Mouse (Mus musculus) left cerebral cortex, adult 9 months (tissue): ENCODE results near the gene Opcml.

Source experiments
- DNase-seq, 2 experiments: peaks; one replicate each; pipeline ENCODE4 v3.0.0; 2022; ENCODE audit warnings: low spot score in 2 of 2

Gene Opcml

GRCm38 (mm10) chr9:28533191-28533590 lies 742.6 kb downstream of the Opcml start:
- DNase-seq, result no peak

- DNase-seq, result no peak
These were observed 744.4 kb downstream of the Opcml start for GRCm38 (mm10) chr9:28535006-28535405.

- DNase-seq, result no peak
These were observed 746.1 kb downstream of the Opcml start for GRCm38 (mm10) chr9:28536637-28537036.

GRCm38 (mm10) chr9:28548189-28548588 lies 757.6 kb downstream of the Opcml start:
- no peak for DNase-seq

- DNase-seq, result no peak
These were observed 762.0 kb downstream of the Opcml start for GRCm38 (mm10) chr9:28552387-28553182.

- DNase-seq, result no peak
These were observed 768.1 kb downstream of the Opcml start for GRCm38 (mm10) chr9:28558628-28559027.

GRCm38 (mm10) chr9:28561761-28562160 lies 771.2 kb downstream of the Opcml start:
- no peak for DNase-seq

- DNase-seq, result no peak
These were observed 772.6 kb downstream of the Opcml start for GRCm38 (mm10) chr9:28563066-28563683.

- peak in 1 of 2 experiments; percentile 23 for DNase-seq
These were observed 778.5 kb downstream of the Opcml start for GRCm38 (mm10) chr9:28569041-28569522.

- peak in 1 of 2 experiments; percentile 56 for DNase-seq
These were observed 779.2 kb downstream of the Opcml start for GRCm38 (mm10) chr9:28569776-28570175.

GRCm38 (mm10) chr9:28571682-28572081 lies 781.1 kb downstream of the Opcml start:
- DNase-seq, result no peak

- no peak for DNase-seq
These were observed 781.7 kb downstream of the Opcml start for GRCm38 (mm10) chr9:28572136-28572774.

GRCm38 (mm10) chr9:28578730-28579129 lies 788.2 kb downstream of the Opcml start:
- DNase-seq, result no peak

GRCm38 (mm10) chr9:28587253-28587652 lies 796.7 kb downstream of the Opcml start:
- no peak for DNase-seq

- DNase-seq, result no peak
These were observed 797.3 kb downstream of the Opcml start for GRCm38 (mm10) chr9:28587857-28588388.

GRCm38 (mm10) chr9:28588488-28588887 lies 797.9 kb downstream of the Opcml start:
- no peak for DNase-seq

- DNase-seq, result no peak
These were observed 801.6 kb downstream of the Opcml start for GRCm38 (mm10) chr9:28592208-28592607.

GRCm38 (mm10) chr9:28595062-28595461 lies 804.5 kb downstream of the Opcml start:
- no peak for DNase-seq

- DNase-seq, result no peak
These were observed 815.0 kb downstream of the Opcml start for GRCm38 (mm10) chr9:28605561-28605960.

GRCm38 (mm10) chr9:28613683-28614620 lies 823.4 kb downstream of the Opcml start:
- DNase-seq, result no peak

- DNase-seq, result no peak
These were observed 824.9 kb downstream of the Opcml start for GRCm38 (mm10) chr9:28615447-28615846.
